8 mouse cellular contexts compared by ENCODE assay signal in the genomic region with DNA sequence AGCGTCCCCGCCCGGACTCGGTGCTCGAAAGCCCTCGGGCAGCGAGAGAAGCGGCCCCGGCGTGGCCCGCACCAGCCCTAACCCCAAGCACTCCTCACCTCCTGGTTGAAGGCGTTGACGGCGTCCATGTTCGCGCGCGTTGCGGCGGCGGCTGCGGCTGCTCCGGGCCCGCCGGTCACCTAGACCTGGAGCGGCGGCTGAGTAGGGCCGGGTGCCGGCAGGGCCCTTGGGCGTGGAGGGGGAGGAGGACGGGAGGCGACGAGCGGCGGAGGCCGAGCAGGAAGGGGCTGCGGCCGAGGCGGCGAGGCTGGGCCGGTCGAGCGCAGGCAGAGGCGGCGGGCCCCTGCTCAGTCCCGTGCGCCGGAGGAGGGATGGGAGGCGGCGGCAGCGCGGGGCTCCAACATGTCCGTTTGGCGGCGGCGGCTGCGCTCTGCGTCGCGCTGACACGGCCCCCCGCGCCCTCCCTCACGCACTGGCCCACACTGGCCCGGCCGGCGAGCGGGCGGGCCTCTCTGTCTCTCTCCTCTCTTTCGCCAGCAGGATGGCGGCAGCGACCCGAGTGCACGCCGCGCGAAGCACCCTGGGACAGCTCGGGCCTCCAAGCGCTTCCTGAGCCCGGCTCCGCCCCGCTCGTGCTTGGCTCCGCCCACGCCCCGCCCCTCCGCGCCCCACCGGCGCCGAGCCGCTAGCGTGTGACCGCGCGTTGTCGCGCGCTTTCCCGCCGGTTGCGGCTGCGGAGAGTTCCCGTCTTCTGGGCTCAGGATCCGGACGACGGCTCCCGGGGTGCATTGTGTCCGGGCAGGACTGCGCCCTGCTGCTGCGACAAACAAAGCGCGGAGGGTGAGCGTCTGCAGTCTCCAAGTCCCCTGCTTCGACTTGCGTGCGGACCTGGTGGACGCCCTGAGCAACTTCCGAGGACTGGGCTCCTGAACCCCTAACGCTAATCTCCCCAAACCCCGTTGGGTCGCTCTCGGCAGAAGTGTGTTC. TPM values are rescaled to one million over a fixed set of nuclear protein-coding genes. Genes with fewer than 3 reads are reported as not detected.
DNase-seq lines count a peak whose midpoint lies in the region; ATAC-seq and TF ChIP-seq lines count a peak whose summit lies in the region.

Gene Scaf4 (minus strand): TSS at position 599 of the 987 bp plus-strand sequence.

- H3K4me2 ChIP-seq in forebrain, embryonic 13.5 days = peak within 1 kb of the TSS; percentile 91
- H3K4me2 ChIP-seq in liver, postnatal 0 days (ENCODE audit: low read depth, low read length) = peak within 1 kb of the TSS; percentile 94
- H3K4me2 ChIP-seq in neural tube, embryonic 14.5 days (ENCODE audit: low read depth, low read length) = peak within 1 kb of the TSS; percentile 94

- H3K27ac ChIP-seq in forebrain, embryonic 13.5 days = peak within 1 kb of the TSS; percentile 95
- peak within 1 kb of the TSS; percentile 99 for H3K27ac ChIP-seq in liver, postnatal 0 days (ENCODE audit: low read depth)
- H3K27ac ChIP-seq in neural tube, embryonic 14.5 days (ENCODE audit: low read depth, low read length) = peak within 1 kb of the TSS; percentile 84

- TF ChIP-seq EP300 in liver, postnatal 0 days (IDR thresholded peaks at IDR 0.05; ENCODE audit: low read depth) = no peak

- H3K4me3 ChIP-seq in E14TG2a.4 (replicated peaks; ENCODE audit: low read length) = peak within 1 kb of the TSS; percentile 98
- H3K4me3 ChIP-seq in forebrain, embryonic 13.5 days = peak within 1 kb of the TSS; percentile 100
- H3K4me3 ChIP-seq in liver, postnatal 0 days (ENCODE audit: low read depth, low read length) = peak within 1 kb of the TSS; percentile 99
- peak within 1 kb of the TSS; percentile 72 for H3K4me3 ChIP-seq in neural tube, embryonic 14.5 days (ENCODE audit: low read depth, low read length)

- under 1% methylated on average over 91 of the region's 123 CpGs for WGBS in forebrain, embryonic 13.5 days
- WGBS in large intestine, adult 2 months = under 1% methylated on average over 121 of the region's 123 CpGs
- WGBS in liver, postnatal 0 days (ENCODE audit: insufficient replicate concordance) = 2% methylated on average over 88 of the region's 123 CpGs
- under 1% methylated on average over 79 of the region's 123 CpGs for WGBS in neural tube, embryonic 14.5 days

- peaks cover 53% of the 10 kb centered on the region for H3K4me1 ChIP-seq in E14TG2a.4 (replicated peaks; ENCODE audit: low read depth, low read length)
- peaks cover 44% of the 10 kb centered on the region for H3K4me1 ChIP-seq in forebrain, embryonic 13.5 days
- peaks cover 41% of the 10 kb centered on the region for H3K4me1 ChIP-seq in liver, postnatal 0 days (ENCODE audit: insufficient read depth)
- peaks cover 19% of the 10 kb centered on the region for H3K4me1 ChIP-seq in neural tube, embryonic 14.5 days (ENCODE audit: control insufficient read depth, insufficient read depth, low read length)

- peak within 1 kb of the TSS; percentile 99 for H3K9ac ChIP-seq in forebrain, embryonic 13.5 days
- peak within 1 kb of the TSS; percentile 99 for H3K9ac ChIP-seq in liver, postnatal 0 days (replicated peaks)
- peak within 1 kb of the TSS; percentile 79 for H3K9ac ChIP-seq in neural tube, embryonic 14.5 days (replicated peaks; ENCODE audit: low read depth, low read length)

- intact Hi-C loops in heart, postnatal 10 days (cut with DNase I) = loop anchor here (5.0 kb wide), 2 partner anchors 62 to 87 kb away; partner anchors contain the start of gene Sod1

- no peaks in the 10 kb centered on the region for H3K9me3 ChIP-seq in E14TG2a.4 (ENCODE audit: low read length)
- H3K9me3 ChIP-seq in forebrain, embryonic 13.5 days (replicated peaks) = no peaks in the 10 kb centered on the region
- H3K9me3 ChIP-seq in liver, postnatal 0 days (ENCODE audit: low read length) = no peaks in the 10 kb centered on the region
- H3K9me3 ChIP-seq in neural tube, embryonic 14.5 days (ENCODE audit: control insufficient read depth, low read length) = no peaks in the 10 kb centered on the region

- peak; percentile 87 for DNase-seq in c-Kit-positive CD71-positive TER-119-positive erythroid progenitor cells, embryonic 14.5 days (ENCODE audit: low spot score)
- peak; percentile 97 to 98 for DNase-seq in heart, postnatal 10 days
- peak; percentile 71 for DNase-seq in large intestine, adult 2 months (ENCODE audit: low read depth, low spot score)
- DNase-seq in liver, postnatal 0 days = peak; percentile 97
- peak; percentile 98 for DNase-seq in testis, postnatal 10 days (ENCODE audit: low spot score)

- H3K27me3 ChIP-seq in E14TG2a.4 (ENCODE audit: insufficient read depth, low read length) = no peaks in the 10 kb centered on the region
- no peaks in the 10 kb centered on the region for H3K27me3 ChIP-seq in forebrain, embryonic 13.5 days
- no peaks in the 10 kb centered on the region for H3K27me3 ChIP-seq in liver, postnatal 0 days (ENCODE audit: insufficient read depth, low read length)
- 0 out of 2 replicates have a peak, but pooled peaks cover 2% of the 10 kb centered on the region for H3K27me3 ChIP-seq in neural tube, embryonic 14.5 days (ENCODE audit: control insufficient read depth, insufficient read depth, low read length)

- ATAC-seq in forebrain, embryonic 13.5 days = peak; percentile 98
- ATAC-seq in liver, postnatal 0 days = peak; percentile 91
- peak; percentile 98 for ATAC-seq in neural tube, embryonic 14.5 days (ENCODE audit: low read depth)

- no peak for TF ChIP-seq CTCF in E14TG2a.4 (conservative IDR thresholded peaks at IDR 0.05; ENCODE audit: low read length)
- peak; percentile 20; the same call in 1 of the 2 replicates for TF ChIP-seq CTCF in liver, postnatal 0 days (IDR thresholded peaks at IDR 0.05; ENCODE audit: low read depth)

- peaks cover 18% of the 10 kb centered on the region for H3K36me3 ChIP-seq in E14TG2a.4 (ENCODE audit: insufficient read depth, low read length)
- H3K36me3 ChIP-seq in forebrain, embryonic 13.5 days (ENCODE audit: poor library complexity, severe bottlenecking) = no peaks in the 10 kb centered on the region
- no peaks in the 10 kb centered on the region for H3K36me3 ChIP-seq in liver, postnatal 0 days (replicated peaks; ENCODE audit: insufficient read depth, low read length)
- H3K36me3 ChIP-seq in neural tube, embryonic 14.5 days (ENCODE audit: control insufficient read depth, insufficient read depth, low read length) = no peaks in the 10 kb centered on the region

RNA-seq across cellular contexts. Expression of gene Scaf4, which starts in this region (rescaled TPM):
- 25.7 and 27.8 TPM in 2 replicates for polyA plus RNA-seq in forebrain, embryonic 13.5 days (2015; fragmentation: Nextera tagmentation; extraction: Ambion mirVana)
- total RNA-seq in heart, postnatal 10 days (2021) = 10 to 100 TPM; 26.8 to 31.2 TPM
- polyA plus RNA-seq in large intestine, adult 2 months (2012; rRNA removed) = 19.6 and 32.8 TPM in 2 replicates
- 6.2 TPM in 2 replicates for polyA plus RNA-seq in liver, postnatal 0 days (2015; fragmentation: Nextera tagmentation; extraction: Ambion mirVana)
- polyA plus RNA-seq in neural tube, embryonic 14.5 days (2014; fragmentation: Nextera tagmentation; extraction: Ambion mirVana) = 23.9 and 27.0 TPM in 2 replicates

Comparison
In these comparisons a context has a peak if more than half of its experiments do, and no peak if none do; other contexts are left out.
1. Peak in every context shown above with its lines: DNase-seq, ATAC-seq, H3K4me3 ChIP-seq and H3K27ac ChIP-seq.